Mouse (Mus musculus): ENCODE data around the gene Slc35f2.

Gene Slc35f2

DNA sequence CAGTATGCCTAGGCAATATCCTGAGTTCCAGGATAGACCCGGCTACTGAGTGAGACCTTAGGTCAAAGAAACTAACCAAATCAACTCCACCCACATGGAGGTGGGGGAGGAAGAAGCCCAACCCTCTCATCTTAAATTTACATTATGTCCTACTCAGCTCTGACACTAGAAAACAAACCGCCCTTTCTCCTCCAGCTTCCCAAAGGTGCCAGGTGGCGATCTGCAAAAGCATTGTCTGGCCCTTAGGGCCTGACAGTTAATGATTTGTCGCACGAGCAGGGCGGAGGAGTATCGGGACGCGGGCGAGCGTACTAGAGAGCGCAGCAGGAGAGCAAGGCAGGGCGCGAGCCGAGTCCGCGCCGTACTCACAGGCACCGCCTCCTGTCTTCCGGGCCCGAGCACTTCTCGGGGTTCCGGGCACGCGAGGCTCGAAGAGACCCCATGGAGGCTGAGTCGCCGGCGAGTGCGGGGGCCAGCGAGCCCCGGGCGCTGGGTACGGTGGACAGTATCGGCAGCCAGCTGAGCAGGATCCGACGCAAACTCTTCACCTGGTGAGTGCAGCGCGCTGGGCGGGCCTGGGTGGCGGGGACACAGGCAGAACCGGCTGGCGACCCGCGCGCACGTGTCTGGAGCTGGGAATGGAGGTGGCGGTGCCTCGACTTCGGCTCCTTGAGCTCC, at the start of gene Slc35f2:
TSS of gene Slc35f2 (plus strand) at position 195 of the 678 bp plus-strand sequence.
- CTCF ChIA-PET: interaction anchor here (0.7 kb wide), 1 partner anchor 10 kb away, joined by 3 read pairs; no protein-coding TSS in a partner anchor

DNA sequence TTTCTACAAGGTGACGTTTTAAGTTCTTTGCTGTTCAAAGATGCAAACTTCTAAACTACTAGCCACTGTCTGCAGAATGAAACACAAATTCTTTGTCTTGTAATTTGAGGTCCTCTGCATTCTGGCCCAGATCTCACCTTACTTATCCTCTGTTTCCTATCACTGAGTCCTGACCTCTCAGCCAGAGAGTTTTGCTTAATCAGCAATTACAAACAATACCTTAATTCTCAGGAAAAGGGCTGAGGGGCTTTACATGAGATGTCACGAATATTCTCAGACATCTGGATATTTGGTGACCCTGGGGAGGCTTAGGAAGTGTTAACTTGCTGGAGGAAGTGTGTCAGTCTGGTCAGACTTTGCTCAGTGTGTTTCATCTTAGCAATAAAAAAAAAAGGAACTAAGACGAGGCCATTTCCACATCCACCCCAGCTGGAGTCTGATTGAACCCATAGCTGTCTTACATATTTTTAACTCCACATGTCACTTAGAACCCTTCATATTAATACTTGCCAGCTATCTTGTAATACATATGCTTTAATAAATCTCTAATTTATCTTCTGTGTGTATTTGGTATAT, 30.4 kb upstream of the Slc35f2 start:
- CTCF ChIA-PET: no interaction called here

DNA sequence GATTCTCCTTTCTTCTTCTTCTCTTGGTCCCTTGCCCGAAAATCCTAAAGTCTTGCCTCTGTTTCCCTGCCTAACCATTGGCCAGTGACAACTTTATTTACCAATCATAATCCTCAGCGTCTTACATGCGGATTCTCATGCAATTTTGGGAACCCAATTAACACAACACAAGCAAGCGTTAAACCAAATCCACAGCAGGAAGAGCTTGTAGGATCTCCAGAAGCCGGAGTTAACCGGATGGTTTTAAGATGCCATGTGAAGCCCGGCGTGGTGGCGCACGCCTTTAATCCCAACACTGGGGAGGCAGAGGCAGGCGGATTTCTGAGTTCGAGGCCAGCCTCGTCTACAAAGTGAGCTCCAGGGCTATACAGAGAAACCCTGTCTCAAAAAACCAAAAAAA, 20.9 kb upstream of the Slc35f2 start:
- CTCF ChIA-PET: interaction anchor here (0.6 kb wide), 1 partner anchor 169 kb away, joined by 4 read pairs; no protein-coding TSS in a partner anchor

DNA sequence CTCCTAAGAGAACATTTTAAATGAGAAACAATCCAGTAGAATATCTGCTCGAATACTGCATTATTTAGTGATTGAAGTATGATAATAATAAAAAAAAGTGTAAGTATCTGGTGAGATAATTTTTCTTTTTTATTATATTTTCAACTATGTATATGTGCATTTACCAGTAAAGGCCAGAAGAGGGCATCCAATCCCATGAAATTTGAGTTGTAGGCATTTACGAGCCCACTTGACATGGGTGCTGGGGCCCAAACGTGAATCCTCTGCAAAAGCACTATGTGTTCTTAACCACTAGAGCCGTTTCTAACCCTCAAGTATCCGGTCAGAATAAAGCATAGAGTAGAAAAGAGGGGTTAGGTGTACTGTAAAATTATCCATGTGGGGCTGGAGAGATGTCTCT, 20.4 kb upstream of the Slc35f2 start:
- CTCF ChIA-PET: no interaction called here

DNA sequence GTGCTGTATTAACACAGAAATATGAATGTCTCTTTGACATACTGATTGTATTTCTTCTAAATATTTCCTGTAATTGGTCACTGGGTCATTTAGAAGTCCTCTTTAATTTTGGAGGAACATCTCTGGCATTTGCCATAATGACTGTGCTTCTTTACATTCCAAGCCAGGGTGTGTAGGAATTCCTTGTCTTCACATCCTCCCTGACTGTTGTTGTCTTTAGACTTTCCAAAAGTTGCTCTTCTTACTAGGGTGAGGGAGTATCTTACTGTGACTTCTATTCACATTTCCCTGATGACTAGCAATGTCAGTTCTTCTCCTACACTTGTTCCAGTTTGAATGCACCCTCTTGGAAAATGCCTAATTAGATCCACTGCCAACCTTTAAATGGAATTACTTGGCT, 16.5 kb upstream of the Slc35f2 start:
- CTCF ChIA-PET: no interaction called here

DNA sequence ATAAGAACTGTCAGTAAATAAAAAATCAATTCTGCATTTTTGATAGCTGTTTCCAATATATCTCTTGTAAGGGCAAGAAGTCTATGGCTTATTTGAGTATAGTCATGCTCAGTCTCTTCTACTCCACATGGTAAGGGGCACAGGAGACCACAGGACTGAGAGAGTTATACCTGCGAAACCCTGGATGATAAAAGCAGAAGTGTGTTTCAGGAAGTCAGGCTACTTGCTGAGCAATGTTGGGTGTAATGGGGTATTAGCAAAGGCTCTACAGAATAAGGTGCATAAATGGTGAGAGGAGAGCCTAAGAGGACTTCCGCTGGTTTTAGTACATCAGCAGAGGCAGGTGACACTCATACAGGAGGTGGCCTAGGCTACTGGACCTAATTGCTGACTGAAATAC, 13.2 kb upstream of the Slc35f2 start:
- CTCF ChIA-PET: no interaction called here

DNA sequence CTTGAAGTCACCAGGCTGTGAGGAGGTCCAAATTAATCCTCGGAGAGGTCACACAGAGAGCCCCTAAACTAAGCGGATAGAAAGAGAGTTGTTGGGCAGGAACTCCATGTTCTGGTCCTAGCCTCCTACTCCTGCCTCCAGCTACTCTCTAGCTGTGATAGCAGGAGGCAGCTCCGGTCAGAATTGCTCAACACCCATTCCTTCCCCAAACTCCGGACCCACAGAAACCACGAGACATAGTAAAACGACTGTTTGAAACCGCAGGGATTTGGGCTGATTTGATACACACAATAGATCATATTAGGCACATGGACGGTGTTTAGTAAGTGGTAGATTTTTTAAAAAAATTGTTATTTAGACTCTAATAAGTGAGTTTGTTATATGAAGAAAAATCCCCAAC, 6.6 kb upstream of the Slc35f2 start:
- CTCF ChIA-PET: no interaction called here

DNA sequence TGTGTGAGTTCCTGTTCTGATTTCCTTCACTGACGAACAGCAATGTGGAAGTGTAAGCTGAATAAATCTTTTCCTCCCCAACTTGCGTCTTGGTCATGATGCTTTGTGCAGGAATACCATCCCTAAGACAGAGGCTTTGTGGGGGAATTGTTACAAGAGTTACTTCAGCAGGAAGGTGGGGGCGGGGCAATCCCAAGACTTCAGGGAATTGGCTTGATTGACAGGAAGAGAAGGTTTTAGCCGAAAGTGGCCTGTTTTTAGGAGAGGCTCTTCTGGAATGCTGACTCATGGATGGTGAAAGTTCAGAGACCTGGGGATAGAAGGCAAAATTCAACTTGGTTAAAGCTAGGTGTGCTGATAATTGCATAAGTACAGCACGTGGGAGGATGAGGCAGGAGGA, 2.9 kb upstream of the Slc35f2 start:
- CTCF ChIA-PET: no interaction called here

DNA sequence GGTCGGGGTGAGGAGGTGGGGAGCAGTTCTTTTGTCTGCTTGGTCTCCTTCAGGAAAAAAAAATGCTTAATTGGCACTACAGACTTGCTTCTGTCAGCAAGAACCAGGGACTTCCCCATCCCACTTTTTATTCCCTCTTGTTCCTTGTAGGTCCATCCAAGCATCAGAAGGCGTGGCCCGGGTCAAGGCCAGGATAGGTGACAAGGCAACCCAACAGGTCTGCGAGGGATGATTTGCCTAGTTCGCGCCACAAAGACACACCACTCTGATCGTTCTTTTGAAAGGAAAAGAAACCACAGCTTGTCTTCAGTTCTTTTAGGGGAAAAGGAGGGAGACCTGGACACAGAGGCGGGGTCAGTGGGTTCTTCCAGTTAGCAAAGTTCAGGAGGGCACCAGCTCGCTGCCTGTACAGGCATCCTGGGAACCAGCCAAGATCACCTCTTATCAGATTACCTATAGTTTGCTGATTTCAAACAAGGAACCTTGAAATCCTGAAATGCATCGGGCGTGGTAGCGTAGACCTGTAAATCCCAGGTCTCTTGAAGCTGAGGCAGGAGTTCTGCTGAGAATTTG, 481 bp upstream of the Slc35f2 start:
- CTCF ChIA-PET: interaction anchor here (0.7 kb wide), 1 partner anchor 9 kb away, joined by 3 read pairs; no protein-coding TSS in a partner anchor

DNA sequence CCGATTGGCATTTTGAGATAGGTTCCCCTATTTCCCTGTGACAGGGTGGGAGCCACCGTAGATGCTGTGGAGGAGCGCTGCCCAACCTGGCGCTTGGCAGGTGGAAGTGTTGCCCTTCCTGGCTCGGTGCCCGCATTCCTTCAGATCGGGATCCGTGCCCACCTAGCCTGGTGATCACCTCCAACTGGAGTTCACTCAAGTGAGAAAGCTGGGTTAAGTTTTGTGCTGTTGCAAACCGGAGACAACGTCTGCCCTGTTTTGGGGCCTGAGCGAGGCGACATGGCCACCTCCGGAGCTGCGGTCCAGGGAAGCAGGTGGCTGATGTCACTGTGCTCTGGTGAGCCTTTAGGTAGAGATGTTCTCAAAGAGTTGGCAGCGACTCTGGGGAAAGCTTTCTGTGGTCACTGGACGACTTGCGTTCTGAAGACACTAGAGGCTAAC, 803 bp downstream of the Slc35f2 start:
- CTCF ChIA-PET: interaction anchor here (0.7 kb wide), 1 partner anchor 13 kb away, joined by 3 read pairs; no protein-coding TSS in a partner anchor

DNA sequence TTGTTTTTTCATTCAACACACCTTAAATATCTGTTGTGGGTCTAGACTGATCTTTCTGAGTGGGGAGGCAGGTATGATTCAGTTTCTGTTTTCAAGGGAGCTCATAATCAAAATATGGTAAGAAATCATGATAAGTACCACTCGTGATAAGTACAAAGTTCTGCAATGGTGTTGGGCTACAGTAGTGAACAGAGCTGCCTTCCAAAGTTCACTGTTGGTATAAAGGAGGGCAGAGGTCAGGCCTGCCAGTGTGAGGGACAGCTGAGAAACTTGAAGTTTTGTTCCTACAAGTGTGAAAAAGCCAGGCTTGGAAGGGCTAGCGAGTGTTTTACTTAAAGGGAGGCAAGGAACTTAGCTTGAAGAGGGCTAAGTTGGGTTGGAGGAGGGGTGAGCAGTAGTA, 4.2 kb downstream of the Slc35f2 start:
- CTCF ChIA-PET: no interaction called here

DNA sequence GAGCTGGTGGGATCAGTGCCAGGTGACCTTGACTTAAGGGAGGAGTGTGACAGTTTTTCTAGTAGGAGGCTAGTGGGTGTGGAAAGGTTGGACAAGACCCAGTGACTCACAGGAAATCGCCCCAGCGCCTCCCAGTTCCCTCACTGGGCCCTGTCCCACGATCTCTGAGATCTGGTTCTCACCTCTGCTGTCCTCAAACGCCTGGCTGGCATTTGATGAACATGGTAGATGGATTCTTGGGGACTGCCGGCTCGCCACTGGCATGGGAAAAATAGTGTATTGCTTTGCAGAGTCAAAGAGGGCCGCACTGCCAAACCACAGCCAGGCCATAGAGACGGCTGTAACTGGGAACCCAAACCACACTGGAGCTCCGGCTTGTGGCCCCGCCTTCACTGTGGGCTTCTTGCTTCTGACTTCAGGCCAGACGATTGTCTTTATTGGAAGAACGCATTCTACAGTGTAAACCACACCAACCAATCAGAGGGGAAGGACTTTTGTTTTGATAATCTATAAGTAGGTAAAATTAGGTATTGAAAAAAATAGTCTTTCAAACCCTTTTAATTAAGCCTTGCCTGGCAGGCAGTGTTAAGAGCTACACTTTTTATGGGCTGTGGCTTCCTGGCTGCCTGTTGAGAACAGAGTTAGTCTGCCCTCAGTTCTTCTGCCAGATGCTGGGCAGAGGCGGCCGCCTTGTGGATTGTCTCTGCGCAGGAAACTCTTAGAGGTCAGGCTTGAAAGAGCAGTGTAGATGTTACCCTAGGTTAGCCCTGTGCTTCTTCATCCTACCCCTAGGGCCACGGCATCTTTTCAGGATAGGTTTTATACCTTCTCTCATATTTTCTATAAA, 15.4 kb downstream of the Slc35f2 start:
- CTCF ChIA-PET: no interaction called here

DNA sequence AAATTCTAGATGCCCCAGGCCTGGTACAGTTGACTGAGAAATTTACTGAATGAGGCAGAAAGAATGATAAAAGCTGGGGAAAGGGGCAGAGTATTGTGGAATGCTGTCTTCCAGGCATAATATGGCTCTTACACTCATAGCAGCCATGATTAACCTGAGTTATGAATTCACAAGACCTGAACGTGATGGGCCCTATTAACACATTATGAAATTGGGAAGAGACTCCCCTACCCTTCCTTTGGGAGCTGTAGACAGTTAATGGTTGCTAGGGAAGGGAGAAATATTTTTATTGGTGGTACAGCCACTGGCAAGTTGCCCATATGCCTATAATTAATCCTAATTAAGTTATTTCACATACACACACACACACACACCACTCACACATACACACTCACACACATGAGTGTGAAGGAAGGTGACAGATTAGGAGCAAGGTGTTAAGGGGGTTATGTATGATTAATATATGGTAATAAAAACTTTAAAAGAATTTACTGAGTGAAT, 22.5 kb downstream of the Slc35f2 start:
- CTCF ChIA-PET: no interaction called here

DNA sequence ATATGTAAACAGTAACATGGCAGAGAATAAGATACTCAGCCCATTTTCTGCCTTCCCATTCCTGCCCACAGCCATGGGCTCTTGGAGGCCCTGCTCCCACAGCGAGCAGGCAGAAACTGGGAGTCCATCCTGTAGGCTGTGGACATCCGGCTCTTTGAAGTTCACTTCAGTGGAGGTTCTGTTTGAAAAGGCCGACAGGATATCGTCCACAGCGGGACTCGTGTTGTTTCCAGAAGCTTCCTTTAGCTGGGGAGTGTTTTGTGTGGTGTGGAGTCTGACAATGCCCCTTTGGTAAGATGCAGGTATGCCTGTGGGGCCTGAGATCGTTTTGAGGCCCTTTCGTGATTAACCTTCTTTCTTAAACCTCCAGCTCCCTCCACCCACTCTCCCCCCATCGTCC, 23.2 kb downstream of the Slc35f2 start:
- CTCF ChIA-PET: no interaction called here

DNA sequence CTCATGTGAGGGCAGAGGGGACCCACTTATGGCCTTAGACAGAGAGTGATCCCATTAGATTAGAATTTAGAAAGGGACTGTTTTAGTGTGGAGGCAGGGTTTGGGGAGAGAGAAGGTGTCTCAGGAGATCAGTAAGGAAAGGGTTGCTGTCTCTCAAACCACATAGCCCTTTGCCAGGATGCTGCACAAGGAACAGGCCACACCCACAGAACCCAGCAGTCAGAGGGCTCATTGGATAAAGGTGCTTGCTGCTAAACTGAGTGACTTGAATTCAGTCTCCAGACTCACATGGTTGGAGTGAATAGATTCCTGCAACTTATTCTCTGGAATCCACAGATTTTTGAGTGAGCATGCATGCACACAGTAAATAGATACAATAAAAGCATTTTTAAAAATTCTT, 24.0 kb downstream of the Slc35f2 start:
- CTCF ChIA-PET: no interaction called here

DNA sequence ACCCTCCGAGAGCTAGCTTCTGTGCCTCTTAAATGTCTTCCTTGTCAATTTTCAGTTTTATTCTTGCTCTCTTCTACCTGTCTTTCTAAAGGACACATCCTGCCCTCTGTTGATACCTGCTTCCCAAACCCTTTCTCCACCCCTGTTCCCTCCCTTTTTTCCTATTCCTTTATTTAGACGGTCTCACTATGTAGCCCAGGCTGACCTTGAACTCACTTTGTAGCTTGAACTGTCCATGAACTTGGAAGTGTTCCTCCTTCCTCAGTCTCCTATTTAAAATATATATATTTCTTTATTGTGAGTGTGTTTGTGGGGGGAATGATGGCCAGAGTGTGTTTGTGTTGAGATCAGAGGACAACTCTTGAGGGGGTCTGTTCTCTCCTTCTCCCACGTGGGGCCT, 25.0 kb downstream of the Slc35f2 start:
- CTCF ChIA-PET: no interaction called here

DNA sequence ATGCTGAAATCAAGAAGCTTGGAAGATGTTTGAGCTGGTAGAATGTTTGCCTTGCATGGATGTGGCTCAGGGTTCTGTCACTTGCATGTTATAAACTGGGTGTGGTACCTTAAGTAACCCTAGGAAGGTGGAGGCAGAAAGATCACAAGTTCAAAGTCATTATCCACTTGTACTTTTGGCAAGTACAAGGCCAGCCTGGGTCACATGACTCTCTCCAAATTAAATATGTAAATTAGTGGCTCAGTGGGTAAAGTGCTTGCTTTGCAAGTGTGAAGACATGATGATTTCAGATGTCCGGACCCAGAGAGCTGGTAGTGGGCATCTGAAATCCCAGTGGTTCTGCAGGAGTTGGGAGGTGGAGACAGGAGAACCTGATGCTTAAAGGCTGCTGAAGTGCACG, 25.8 kb downstream of the Slc35f2 start:
- CTCF ChIA-PET: no interaction called here

DNA sequence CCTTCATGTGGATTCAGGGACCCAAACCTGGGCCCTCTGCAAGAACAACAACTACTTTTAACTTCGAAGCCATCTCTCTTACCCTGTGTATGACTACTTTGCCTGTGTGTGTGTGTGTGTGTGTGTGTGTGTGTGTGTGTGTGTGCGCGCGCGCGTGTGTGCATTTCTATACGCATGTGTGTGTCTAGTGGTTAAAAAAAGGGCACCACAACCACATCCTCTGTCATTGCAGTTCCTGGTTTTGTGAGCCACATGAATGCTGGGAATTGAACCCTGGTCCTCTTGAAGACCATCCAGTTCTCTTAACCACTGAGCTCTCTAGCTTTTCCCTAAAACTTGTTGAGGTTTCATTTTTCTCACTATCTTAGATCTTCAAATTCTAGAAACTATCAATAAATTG, 31.6 kb downstream of the Slc35f2 start:
- CTCF ChIA-PET: no interaction called here

DNA sequence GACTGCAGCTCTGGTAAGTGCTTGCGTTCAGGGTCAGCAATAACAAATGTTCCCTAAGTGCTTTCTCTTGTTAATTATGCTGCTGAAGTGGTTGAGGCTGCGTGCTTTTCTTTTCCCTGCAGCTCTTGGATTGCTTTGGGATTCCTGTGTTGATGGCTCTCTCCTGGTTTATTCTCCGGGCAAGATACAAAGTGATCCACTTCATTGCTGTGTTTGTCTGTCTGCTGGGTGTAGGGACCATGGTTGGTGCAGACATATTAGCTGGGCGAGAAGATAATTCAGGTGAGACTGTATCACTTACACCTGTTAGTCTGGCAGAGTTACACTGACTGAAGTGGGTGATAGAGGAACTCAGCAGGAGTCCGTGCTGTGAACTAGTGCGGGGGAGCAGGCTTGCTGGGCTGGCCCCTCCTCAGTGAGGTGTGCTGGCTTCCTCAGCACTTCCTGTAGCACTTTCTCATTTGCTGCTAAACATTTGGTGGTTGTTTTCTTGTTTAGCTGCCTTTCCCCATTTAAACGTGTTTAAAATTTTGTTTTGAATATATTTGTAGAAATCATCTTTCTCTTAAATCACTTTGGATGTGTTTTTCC, 35.3 kb downstream of the Slc35f2 start:
- CTCF ChIA-PET: no interaction called here

DNA sequence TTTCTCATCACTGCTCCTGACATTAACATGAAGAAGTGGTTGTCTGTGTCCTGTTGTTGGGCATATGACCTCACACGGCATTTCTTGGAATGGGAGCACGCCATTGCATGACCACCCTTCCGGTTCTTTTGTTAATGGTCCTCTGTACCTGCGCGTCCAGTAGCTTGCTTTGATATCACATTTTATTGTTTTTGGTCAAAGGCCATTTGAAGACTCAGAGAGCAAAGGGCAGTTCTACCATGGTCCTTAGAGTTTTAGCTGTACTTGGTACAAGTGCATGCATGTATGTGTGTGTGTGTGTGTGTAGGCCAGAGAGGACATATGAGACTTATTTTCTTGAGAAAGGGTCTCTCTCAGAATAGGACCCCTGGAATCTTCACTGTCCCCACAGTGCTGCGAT, 42.1 kb downstream of the Slc35f2 start:
- CTCF ChIA-PET: no interaction called here

DNA sequence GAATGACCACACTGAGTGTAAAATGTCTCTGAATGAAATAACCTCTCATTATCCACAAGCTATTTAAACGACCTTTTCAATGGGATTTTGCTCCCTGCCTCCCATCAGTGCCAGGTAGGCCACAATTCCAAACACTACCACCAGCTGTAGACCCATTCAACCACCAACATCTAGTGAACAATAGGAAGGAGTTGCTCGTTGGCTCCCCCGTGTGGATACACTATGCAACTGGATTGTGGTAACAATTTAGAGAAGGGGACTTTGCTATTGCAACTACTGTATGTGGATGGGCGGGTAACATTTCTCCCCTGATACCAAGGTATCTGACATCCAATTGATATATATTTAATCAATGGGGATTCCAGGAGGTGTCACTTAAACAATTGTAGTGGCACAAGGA, 47.4 kb downstream of the Slc35f2 start:
- CTCF ChIA-PET: no interaction called here

DNA sequence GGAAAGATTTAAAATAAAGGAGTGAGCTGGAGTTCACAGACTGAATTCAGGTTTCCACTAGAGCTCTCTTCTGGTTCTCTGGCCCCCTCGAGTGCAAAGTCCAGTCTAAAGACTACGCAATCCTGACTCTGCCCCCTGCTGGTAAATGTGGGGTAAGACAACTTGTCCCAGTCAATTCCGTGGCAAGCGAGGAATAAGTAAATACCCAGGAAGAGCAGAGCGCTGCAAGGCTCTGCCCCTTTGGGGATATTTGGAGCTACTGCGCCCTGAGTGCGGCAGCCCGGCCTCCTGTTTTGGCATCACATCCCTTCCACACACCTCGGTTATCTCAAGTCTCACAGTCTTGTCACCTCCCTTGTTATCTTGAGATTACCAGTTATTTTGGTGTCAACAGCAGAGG, 54.0 kb downstream of the Slc35f2 start:
- CTCF ChIA-PET: interaction anchor here (1.4 kb wide), 1 partner anchor 155 kb away, joined by 3 read pairs; the partner anchor contains the start of gene Cul5

All from spleen, embryonic (tissue).